Mouse (Mus musculus): ENCODE results near the gene Gm20855. TPM values are rescaled to one million over a fixed set of nuclear protein-coding genes. Genes with fewer than 3 reads are reported as not detected.
"Not testable (repeated sequence)": the region's sequence is repeated elsewhere in the genome, so short reads cannot be mapped to it uniquely, and the experiment has no call there.

Gm20855 gene
- not detected in 2 replicates for total RNA-seq (2017)

- ATAC-seq (replicated peaks in 1 of 2; ENCODE audit: insufficient read depth in 1 of 2, low FRiP score in 2 of 2, low TSS enrichment in 1 of 2, low read depth in 1 of 2, poor library complexity in 2 of 2, severe bottlenecking in 2 of 2) = not testable (repeated sequence)
Observed at GRCm38 (mm10) chrY:35131733-35132132, at the start of gene Gm20855. Gene Gm20855, minus strand, starts transcription at chrY:35131833.
